Mouse (Mus musculus): ENCODE data around the gene Ifi47. TPM values are rescaled to one million over a fixed set of nuclear protein-coding genes. Genes with fewer than 3 reads are reported as not detected.

Ifi47 gene
- total RNA-seq, 2 experiments from 2014 or later: 32.6 to 33.1 TPM

DNA sequence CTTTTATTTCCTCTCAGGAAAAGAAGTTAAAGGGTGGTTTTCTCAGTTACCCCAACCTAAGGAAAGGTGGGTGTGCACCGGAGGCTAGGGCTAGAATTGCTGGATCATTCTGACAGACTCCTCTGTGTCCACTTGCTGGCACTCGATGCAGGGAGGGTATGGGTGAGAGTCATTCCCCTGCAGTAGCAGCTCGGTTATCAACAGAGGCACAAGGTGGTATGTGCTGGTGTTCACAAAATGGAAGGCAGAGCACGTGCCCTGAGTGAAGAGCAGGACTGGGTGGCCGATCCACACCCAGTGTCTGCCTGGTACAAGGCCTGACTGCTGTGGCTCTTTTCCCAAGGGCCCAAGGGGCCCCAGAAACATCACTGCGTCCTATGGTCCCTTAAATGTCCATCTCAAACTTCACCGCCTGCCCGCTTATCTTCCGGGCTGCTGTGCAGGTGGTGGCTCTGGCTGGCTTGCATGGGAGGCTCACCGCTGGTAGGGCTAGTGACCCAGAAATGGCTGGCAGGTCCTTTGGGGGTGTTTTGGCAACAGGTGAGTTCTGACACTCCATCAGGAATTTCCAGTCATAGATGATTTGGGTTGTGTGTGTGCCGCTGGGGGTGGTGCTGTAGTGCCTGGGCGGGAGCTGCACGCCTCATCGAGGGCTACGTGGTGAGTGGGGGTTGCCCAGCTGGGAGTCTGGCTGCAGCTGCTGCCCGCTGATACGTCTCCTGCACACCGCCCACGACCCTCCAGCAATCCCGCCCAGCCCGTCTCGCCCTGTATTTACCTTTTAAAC lies 11.6 kb downstream of the Ifi47 start:
- ATAC-seq (replicated peaks; ENCODE audit: low FRiP score, low TSS enrichment, poor library complexity, severe bottlenecking): peak; percentile 75

DNA sequence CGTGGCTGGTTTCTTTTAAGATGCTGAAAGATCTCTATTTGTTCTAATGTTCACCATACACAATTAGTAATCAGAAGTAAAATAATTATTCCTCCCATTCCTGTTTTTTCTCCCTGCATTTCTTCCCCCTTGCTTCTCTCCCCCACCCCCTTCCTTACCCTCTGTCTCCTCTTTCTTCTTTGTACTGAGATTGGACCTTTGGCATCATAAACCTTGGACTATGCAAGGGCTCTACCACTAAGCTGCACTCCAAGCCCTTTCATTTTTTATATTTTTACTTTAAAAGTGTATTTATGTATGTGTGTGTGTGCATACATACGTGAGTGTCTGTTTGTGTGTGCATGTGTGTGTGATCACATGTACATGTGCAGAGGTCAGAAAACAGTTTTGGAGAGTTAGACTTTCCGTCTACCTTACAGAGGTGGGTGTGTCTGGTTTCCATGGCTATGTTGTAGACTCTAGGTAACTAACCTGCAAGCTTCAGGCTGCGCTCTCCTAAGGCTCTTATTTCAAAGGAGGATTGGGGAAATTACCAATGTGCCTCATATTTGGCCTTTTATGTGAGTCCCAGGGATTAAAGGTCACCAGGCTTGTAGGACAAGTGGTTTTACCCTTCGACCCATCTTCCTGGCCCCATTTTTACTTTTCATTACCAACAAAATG lies 12.7 kb downstream of the Ifi47 start:
- ATAC-seq (replicated peaks; ENCODE audit: low FRiP score, low TSS enrichment, poor library complexity, severe bottlenecking): no peak

DNA sequence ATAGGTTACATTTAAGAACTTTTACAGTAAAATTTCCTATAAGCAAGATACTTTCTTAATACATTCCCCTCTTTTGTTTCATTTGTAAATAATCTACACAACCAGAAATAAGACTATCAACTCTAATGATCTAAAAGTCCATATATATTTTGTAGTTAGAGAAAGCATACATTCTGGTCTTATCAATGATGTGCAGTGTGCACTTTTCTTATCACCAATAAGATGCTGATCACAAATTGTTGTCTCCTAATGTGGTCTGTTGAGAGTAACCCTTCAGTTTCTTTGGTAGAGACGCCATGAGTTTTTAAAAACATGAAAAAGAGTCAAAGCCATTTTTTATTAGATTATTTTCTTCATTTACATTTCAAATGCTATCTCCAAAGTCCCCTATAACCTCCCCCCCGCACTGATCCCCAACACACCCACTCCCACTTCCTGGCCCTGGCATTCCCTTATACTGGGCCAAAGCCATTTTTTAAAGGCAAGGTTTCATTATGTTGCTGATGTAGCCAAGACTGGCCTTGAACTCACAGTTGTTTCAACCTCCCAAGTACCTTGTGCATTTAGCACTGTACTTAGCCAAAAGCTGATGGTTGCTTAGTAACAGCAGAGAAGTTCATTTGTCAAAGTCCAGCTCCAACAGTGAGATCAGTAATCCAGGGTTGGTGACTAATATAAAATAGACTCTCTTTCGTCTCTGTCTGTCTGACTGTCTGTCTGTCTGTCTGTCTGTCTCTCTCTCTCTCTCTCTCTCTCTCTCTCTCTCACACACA lies 13.5 kb downstream of the Ifi47 start:
- ATAC-seq (replicated peaks; ENCODE audit: low FRiP score, low TSS enrichment, poor library complexity, severe bottlenecking): no peak

DNA sequence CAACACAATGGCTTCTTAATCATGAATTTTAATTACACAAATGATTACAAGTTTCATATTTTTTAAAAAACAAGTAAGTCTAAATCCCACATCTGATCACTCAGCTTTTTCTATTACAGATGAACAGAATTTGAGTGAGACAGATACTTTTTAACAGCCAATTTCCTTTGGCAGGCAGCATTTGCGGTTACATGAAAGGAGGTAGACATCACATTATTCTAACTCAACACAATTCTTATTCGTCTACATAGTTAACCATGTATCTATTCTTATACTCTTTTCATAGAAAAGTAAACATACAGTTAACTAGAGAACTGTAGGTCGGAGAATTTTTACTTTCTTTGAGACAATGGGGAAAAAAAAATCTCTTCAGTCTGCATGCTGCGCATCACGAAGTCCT lies 14.2 kb downstream of the Ifi47 start:
- ATAC-seq (replicated peaks; ENCODE audit: low FRiP score, low TSS enrichment, poor library complexity, severe bottlenecking): no peak

DNA sequence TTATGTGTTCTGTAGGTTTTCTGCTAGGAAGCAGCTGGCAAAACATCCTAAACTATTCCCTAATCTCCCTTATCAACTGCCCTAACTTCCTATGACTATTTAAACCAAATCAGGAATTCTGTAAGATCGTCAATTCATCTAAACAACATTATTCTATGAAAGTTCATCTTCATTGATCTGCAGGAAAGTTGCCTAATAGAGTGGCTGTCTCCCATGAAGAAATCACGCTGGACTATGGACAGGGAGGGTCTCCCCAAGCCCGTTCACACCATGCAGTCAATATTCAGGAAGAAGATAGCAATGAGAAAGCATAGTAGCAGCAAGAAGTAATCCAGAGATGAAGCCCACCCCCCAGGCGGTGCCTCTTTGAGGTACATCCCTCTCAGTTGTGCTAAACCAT lies 14.8 kb downstream of the Ifi47 start:
- no peak for ATAC-seq (replicated peaks; ENCODE audit: low FRiP score, low TSS enrichment, poor library complexity, severe bottlenecking)

DNA sequence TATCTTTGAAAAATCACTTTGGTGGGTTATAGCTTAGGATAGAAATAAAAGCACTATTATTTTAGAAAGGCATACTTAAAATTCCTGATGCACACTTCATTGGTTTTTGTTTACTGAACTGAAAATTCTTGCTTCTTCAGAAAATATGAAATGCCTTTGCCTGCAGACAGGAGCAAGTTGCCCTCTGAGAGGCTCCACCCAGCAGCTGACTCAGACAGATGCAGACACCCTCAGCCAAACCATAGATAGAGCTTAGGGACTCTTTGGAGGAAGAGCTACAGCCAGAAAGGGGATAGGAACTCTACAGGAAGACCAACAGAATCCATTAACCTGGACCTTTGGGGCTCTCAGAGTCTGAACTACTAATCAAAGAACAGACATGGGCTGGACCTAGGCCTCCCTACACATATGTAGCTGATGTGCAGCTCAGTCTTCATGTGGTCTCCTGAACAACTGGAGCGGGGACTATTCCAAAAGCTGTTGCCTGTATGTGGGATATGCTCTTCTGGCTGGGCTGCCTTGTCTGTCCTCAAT lies 15.7 kb downstream of the Ifi47 start:
- no peak for ATAC-seq (replicated peaks; ENCODE audit: low FRiP score, low TSS enrichment, poor library complexity, severe bottlenecking)

DNA sequence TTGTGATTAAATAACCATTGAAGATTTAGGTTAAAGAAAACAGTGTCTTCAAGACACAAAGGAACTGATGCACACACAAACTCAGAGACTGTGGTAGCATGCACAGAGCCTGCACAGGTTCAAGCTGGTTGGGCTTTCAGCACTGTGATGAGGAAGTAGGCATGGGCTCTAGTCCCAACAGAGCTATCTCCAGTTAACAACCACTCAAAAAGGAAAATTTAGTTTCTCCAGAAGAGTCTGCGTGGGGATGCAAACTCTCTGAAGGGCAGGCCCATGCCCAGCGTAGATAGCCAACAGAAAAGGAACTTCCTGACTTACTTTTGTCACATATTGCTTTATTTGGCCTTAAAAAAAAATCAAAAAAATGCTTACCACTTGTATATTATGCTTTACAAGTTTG lies 16.4 kb downstream of the Ifi47 start:
- ATAC-seq (replicated peaks; ENCODE audit: low FRiP score, low TSS enrichment, poor library complexity, severe bottlenecking): no peak

DNA sequence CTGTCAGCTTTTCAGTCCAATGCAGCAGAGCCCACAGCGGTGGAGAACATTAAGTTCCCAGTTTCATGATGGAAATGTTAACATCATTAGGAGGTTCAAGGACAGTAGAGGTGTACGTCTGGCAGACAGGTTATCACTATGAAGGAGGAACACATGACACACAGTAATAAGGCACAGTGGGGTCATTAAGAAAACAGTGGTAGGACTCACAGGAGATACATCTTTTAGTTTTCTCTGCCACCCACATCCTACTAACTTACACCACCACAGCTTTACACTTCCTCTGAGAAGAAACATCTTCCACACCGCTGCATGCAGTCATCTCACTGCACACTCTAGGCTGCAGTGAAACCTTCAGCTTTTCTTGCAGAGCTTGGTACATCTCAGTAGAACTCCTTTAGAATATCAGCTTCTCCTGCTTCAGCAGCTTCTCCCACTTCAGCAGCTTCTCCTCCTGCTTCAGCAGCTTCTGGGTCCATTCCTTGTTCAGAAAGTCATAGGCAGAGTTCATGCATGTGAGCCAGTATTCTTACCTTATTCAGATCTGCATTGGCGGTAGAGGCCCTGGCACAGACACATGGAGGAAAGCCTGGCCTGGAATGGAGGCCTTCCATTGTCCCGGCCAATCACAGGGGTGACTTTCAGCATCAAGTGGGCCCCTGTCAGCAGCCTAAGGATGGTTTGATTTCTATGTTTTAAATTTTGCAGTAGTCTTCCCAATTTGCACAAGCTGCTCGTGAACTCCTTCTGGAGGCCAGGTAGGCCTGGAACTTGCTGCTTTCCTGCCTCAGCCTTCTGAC lies 17.7 kb downstream of the Ifi47 start:
- ATAC-seq (replicated peaks; ENCODE audit: low FRiP score, low TSS enrichment, poor library complexity, severe bottlenecking): no peak

DNA sequence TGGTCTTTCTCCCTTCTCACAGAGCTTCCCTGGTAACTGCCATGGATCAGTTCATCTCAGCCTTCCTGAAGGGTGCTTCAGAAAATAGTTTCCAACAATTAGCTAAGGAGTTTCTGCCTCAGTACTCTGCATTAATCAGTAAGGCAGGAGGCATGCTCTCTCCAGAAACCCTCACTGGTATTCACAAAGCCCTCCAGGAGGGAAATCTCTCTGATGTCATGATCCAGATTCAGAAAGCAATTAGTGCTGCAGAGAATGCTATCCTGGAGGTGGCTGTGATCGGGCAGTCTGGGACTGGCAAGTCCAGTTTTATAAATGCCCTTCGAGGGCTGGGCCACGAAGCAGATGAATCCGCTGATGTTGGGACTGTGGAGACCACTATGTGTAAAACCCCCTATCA lies 19.0 kb downstream of the Ifi47 start:
- no peak for ATAC-seq (replicated peaks; ENCODE audit: low FRiP score, low TSS enrichment, poor library complexity, severe bottlenecking)

DNA sequence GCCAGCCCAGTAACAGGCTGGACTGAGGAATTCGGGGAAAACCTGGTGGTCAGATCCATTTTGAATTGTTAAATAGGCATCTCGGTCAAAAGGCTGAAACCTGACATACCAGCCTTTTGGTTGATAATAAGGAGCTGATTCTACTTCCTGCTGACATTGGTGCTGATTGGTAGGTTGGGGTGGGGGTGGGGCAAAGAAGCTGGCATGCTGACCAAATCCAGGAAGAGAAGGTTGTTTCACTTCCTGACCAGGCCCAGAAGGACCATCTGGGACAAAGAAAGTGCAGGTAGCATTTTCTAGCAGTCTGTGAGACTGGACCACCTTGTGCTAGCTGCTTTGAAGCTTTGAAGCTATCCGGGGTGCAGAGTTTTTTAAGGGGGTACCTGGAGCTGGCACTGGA lies 24.0 kb downstream of the Ifi47 start:
- peak; percentile 58 for ATAC-seq (replicated peaks; ENCODE audit: low FRiP score, low TSS enrichment, poor library complexity, severe bottlenecking)

DNA sequence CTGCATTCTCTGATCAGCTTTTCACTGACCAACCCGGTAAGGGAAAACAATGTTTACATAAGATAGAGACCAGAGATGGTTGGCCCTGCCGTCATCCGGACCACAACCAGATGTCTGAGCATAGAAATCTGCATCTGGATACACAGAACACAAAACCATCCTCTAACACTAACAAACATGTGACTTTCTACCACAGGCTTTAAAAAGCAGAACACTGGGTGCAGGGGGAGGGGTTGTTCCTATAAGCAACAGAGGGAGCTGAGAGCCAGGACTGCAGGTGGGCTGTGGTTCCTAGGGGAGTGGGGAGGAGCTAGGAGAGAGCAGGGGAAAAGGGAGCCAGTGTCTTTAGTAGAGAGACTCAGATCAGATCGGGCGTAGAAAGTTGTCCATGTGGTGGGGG lies 25.1 kb downstream of the Ifi47 start:
- no peak for ATAC-seq (replicated peaks; ENCODE audit: low FRiP score, low TSS enrichment, poor library complexity, severe bottlenecking)

DNA sequence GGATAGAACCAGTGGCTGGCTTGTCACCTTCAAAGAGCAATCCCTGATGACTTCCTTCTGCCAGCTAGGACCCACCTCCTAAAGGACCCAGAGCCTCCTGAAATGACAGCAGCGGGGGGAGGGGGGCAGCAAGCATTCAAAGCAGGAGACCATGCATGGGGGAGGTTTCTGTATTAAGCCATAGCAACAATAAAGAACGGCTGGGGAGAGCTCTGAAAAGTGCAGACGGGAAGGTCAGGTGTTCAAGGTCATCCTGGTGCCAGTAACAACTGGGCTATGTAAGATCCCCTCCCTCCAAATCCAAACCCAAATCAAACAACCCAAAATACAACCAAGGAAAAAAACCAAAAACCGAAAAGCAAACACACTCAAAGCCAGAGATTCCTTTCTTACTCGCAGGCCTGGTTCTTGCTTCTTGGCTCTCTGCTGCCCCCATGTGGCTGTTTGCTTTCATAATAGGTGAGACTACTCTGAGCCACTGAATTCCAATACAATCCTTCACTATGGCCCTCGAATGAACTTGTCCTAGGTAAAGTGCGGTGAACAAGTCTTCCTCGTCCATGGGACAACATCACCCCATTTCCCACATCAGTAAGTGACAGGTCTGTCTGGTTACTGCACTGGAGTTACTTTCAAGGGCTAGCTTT lies 26.8 kb downstream of the Ifi47 start:
- peak; percentile 68 for ATAC-seq (replicated peaks; ENCODE audit: low FRiP score, low TSS enrichment, poor library complexity, severe bottlenecking)

DNA sequence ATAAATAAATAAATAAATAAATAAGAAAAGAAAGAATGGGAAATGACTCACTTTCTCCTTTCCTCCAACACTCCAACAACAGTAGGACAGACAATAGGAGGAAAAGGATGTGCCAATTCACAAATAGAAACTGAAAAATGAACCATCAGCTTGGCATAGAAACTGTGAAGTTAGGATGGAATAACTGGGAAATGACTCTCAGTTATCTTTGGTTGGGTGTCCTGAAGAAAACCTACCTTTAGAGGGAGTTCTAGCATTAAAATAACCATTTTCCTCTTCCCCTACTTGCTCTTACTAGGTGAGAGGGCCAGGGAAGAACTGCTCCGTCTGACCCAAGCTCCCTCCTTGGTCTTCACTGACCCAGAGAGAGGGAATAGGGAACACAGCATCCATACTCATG lies 29.4 kb downstream of the Ifi47 start:
- no peak for ATAC-seq (replicated peaks; ENCODE audit: low FRiP score, low TSS enrichment, poor library complexity, severe bottlenecking)

DNA sequence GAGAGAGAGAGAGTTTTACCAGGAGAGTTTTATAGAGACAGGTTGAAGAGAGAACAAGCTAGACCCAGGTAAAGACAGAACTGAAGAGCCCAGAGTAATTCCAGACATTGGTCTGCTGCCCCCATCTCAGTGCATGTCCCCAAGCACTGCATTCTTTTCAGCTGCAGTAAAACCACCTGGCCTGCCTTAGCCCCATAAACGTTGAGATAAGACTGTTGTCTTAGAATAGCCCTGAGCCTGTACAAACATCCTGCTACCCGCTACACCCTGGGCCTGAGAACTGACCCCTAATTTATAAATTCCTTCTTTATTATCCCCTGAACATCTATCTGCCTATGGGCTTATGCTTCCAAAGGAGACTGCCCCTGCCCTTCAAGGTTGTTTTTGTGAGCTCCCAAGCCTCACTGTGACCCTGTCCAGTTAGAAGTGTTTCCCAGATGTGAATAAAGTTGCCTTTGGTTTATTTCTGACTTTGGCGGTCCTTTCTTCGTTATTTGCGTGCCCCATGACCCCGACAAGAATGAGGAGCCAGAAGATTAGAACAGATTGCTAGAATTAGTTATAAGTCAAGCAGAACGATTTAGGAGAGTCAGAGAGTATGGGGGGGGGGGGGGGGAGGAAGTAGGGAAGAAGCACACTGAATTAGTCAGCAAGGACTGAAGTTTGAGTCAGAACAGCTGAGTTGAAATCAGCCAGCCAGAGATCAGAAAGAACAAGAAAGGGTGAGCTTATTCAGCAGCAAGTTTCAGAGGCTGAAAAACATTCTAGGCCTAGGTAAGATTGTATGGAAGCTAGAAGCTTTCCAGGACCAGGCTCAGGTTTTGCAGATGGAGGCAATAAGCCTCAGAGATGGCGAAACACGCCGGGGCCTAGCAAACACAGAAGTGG lies 31.5 kb downstream of the Ifi47 start:
- no peak for ATAC-seq (replicated peaks; ENCODE audit: low FRiP score, low TSS enrichment, poor library complexity, severe bottlenecking)

DNA sequence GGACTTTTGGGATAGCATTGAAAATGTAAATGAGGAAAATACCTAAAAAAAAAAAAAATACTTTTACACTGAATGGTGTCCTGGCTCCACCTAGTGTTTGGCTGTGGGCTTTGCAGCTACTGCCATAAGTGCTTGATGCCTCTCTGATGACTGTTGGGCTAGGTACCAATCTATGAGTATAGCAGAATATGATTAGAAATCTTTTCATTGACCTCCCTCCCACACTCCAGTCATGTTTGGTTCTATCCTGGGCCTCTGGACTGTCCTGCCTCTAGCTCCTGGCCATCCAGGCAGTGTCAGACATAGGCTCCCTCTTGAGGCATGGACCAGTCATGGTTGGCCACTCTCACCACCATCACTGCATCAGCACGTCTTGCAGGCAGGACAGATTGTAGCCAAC lies 32.4 kb downstream of the Ifi47 start:
- peak; percentile 72 for ATAC-seq (replicated peaks; ENCODE audit: low FRiP score, low TSS enrichment, poor library complexity, severe bottlenecking)

DNA sequence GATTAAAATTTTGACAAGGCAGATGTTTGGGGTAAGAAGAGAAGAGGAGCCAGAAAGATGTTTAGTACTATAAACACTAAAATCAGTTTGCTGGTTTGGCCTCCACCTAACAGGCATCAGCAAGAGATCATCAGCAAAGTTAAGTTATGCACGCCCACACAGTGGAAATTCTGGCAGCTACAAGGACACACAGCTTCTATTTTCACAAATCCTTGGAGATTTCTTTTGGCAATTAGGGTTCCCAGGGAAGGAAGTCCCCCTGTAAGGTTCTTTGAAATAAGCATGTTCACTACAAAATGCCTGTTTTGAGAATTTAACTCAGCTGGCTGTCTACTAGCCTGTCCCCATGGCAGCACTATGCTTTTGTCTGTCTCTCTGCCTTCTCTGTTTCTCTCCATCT lies 34.6 kb downstream of the Ifi47 start:
- no peak for ATAC-seq (replicated peaks; ENCODE audit: low FRiP score, low TSS enrichment, poor library complexity, severe bottlenecking)

DNA sequence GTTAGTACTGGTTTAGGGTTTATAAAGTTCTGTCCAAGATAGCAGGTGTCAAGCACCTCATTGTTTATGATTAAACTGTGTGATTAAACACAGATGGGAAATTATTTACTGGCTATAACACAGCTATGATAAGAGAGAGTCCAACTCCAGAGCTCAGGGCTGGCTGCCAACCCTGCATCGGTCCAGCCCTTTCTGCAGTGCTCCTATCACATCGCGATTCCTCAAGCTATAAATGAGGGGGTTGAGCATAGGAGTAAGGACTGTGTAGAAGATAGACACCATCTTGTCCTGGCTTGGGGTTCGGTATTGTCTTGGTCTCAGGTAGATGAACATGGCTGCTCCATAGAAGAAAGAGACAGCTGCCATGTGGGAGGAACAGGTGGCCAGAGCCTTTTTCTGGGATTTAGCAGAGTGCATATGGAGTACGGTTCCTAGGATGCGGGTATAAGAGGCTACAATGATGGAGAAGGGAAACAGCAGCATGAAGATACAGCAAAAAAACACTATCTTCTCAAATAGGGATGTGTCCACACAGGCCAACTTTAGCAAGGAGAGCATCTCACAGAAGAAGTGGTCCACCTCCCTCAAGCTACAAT lies 36.3 kb downstream of the Ifi47 start:
- ATAC-seq (replicated peaks; ENCODE audit: low FRiP score, low TSS enrichment, poor library complexity, severe bottlenecking): peak; percentile 78

DNA sequence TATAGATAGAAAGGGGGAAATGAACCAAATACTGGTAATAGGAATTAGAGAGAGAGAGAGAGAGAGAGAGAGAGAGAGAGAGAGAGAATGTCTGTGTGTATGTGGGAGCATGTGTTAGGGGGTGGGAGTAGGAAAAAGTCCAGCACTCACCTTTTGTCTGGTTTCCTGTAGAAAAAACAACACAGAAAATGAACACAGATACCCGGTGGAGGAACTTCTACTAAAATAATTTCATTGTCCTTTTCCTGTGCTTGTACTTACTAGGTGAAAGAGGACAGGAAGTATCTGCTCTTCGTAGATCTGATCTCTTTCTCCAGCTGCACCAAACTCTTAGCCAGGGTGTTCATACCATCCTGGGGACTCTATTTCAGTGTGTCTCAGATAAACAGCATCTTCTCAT lies 37.8 kb downstream of the Ifi47 start:
- no peak for ATAC-seq (replicated peaks; ENCODE audit: low FRiP score, low TSS enrichment, poor library complexity, severe bottlenecking)

All from megakaryocyte-erythroid progenitor cell, adult 5-6 weeks (primary cell).